Mouse (Mus musculus) forebrain, postnatal 0 days (tissue): ENCODE measurements at regions not wholly inside any gene's neighbourhood (a gene's known extent, or its start where the extent isn't known, plus 50 kb on each side); places are given as distances from the start of the nearest gene placed in this dataset.

Experiments used
- ATAC-seq: fragments of 200-750 bp; cut with Nextera tagmentation; 2 replicates; pipeline ENCODE4 v1.8.0; 2017; ENCODE audit warnings: mild to moderate bottlenecking, moderate library complexity
- DNase-seq: peaks from one replicate; pipeline ENCODE4 v3.0.0-alpha.2; 2015
- H3K27ac ChIP-seq: fragments of 300-500 bp; sonication (generic); 2 replicates; pipeline ENCODE4 v1.5.1; 2014; ENCODE audit warnings: low read depth, mild to moderate bottlenecking, antibody characterized with exemption, low read length, moderate library complexity, mixed read lengths
- H3K27me3 ChIP-seq: fragments of 300-500 bp; sonication (generic); 2 replicates; pipeline ENCODE4 v1.6.1; 2014; ENCODE audit warnings: mild to moderate bottlenecking, low read length, mixed read lengths; ENCODE audit not compliant: insufficient read depth
- H3K36me3 ChIP-seq: fragments of 300-500 bp; sonication (generic); 2 replicates; pipeline ENCODE4 v1.6.1; 2014; ENCODE audit warnings: mild to moderate bottlenecking, moderate library complexity; ENCODE audit not compliant: insufficient read depth
- H3K4me1 ChIP-seq: fragments of 300-500 bp; sonication (generic); 2 replicates; pipeline ENCODE4 v1.6.1; 2014; ENCODE audit warnings: antibody characterized with exemption; ENCODE audit not compliant: insufficient read depth
- H3K4me2 ChIP-seq: fragments of 300-500 bp; sonication (generic); 2 replicates; pipeline ENCODE4 v1.6.1; 2014; ENCODE audit warnings: low read depth, mild to moderate bottlenecking, moderate library complexity
- H3K4me3 ChIP-seq: fragments of 300-500 bp; sonication (generic); 2 replicates; pipeline ENCODE4 v1.5.1; 2014; ENCODE audit warnings: low read depth, low read length, mixed read lengths
- H3K9ac ChIP-seq: fragments of 300-500 bp; sonication (generic); 2 replicates; pipeline ENCODE4 v1.6.1; 2014; ENCODE audit warnings: mild to moderate bottlenecking
- H3K9me3 ChIP-seq: fragments of 300-500 bp; sonication (generic); 2 replicates; pipeline ENCODE4 v1.6.1; 2016; ENCODE audit warnings: low read length
- CTCF ChIP-seq: sonication (generic); IDR thresholded peaks from 2 replicates; pipeline ENCODE4 v1.5.1; 2016; ENCODE audit warnings: antibody characterized with exemption, control low read depth, low read depth
- WGBS: fragments of 180-500 bp; shearing (Covaris S2); extraction: QIAGEN DNeasy Blood & Tissue Kit; methylation state at CpG from one replicate; pipeline ENCODE4 v1.1.7; 2014; 5-methylcytosine and 5-hydroxymethylcytosine counted together
- microRNA-seq, 2 experiments: library from miRNA; unstranded; fragments of <30 nt; microRNA quantifications; one replicate each; pipeline ENCODE4; 2016

GRCm38 (mm10) chr1:46970470-46970869 is 77.8 kb upstream of the Slc39a10 start:
- Histone ChIP-seq H3K4me1 (no peaks in the 10 kb centered on the region), H3K36me3 (no peaks in the 10 kb centered on the region), H3K9me3 (no peaks in the 10 kb centered on the region), H3K9ac (no peak overlapping the region), H3K27me3 (no peaks in the 10 kb centered on the region), H3K4me2 (no peak overlapping the region), H3K27ac (no peak overlapping the region), H3K4me3 (no peak overlapping the region)
- TF ChIP-seq CTCF, result peak; percentile 56
- DNase-seq (peak; percentile 48), ATAC-seq (no peak)
- 21% methylated on average over 3 of the region's 3 CpGs for WGBS

GRCm38 (mm10) chr1:46968361-46968760 is 75.7 kb upstream of the Slc39a10 start:
- H3K9me3 ChIP-seq, result no peaks in the 10 kb centered on the region
- no peaks in the 10 kb centered on the region for H3K4me1 ChIP-seq
- DNase-seq (no peak), ATAC-seq (no peak)
- no peak overlapping the region for H3K27ac ChIP-seq
- WGBS, result 73% methylated on average over 3 of the region's 3 CpGs
- no peaks in the 10 kb centered on the region for H3K36me3 ChIP-seq
- no peak overlapping the region for H3K4me3 ChIP-seq
- no peaks in the 10 kb centered on the region for H3K27me3 ChIP-seq
- no peak for TF ChIP-seq CTCF
- no peak overlapping the region for H3K9ac ChIP-seq
- no peak overlapping the region for H3K4me2 ChIP-seq

GRCm38 (mm10) chr1:46966917-46967266 is 74.2 kb upstream of the Slc39a10 start:
- TF ChIP-seq CTCF, result no peak

DNA sequence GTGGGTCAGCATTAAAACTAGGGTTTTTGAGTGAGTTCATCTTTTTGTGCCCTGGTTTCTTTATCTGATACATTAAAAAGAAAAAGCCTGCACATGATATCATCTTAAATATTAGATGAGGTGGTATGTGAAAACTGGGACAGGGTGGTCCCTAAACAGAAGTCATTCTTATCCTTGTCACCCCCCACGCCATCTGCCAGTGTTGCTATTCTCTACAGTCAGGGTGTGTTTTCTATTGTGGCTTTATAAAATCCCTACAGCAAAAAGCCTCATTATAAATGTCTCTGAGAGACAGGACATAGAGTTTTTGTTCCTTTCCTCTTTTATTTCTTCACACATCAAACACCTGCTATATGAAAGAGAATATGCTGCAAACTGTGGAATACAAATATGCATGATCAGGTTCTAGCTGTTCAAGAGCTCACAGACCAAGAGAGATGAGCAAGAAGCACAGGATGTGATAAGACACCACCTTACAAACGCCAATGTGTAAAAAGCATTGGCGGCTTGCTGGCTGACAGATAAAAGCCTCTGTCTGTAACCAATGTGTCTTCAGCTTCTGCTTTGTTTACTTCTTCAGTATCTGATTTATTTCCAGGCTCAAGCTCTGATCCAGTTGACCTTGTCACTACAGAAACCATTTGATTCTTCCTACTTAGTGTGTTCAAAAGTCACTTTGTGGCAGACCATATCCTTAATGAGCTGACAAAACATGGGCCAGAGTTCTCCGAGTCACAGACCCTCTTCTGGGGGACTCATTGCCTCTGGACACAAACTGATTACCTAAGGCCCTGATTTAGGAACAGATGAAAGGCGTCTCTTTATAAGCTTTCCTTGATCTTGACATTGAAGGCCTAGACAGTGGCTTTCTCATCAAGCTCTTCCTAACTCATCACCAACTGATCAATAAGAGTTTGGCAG is 73.6 kb upstream of the Slc39a10 start:
- H3K4me1 ChIP-seq, result no peaks in the 10 kb centered on the region
- no peak overlapping the region for H3K27ac ChIP-seq
- WGBS, result 58% methylated on average over 5 of the region's 5 CpGs
- no peak overlapping the region for H3K4me3 ChIP-seq
- H3K9me3 ChIP-seq, result no peaks in the 10 kb centered on the region
- no peak overlapping the region for H3K9ac ChIP-seq
- TF ChIP-seq CTCF, result no peak
- H3K27me3 ChIP-seq, result no peaks in the 10 kb centered on the region
- H3K36me3 ChIP-seq, result no peaks in the 10 kb centered on the region
- H3K4me2 ChIP-seq, result no peak overlapping the region
- DNase-seq (no peak), ATAC-seq (no peak)

More at GRCm38 (mm10) chr1:46966917-46967266, 74.2 kb upstream of the Slc39a10 start:
- Histone ChIP-seq H3K9me3 (no peaks in the 10 kb centered on the region), H3K4me3 (no peak overlapping the region), H3K4me1 (no peaks in the 10 kb centered on the region), H3K4me2 (no peak overlapping the region), H3K9ac (no peak overlapping the region), H3K27ac (no peak overlapping the region), H3K36me3 (no peaks in the 10 kb centered on the region), H3K27me3 (no peaks in the 10 kb centered on the region)
- no peak for ATAC-seq
- no peak for DNase-seq
- whole genome bisulfite sequencing, result 53% methylated on average over 3 of the region's 3 CpGs

DNA sequence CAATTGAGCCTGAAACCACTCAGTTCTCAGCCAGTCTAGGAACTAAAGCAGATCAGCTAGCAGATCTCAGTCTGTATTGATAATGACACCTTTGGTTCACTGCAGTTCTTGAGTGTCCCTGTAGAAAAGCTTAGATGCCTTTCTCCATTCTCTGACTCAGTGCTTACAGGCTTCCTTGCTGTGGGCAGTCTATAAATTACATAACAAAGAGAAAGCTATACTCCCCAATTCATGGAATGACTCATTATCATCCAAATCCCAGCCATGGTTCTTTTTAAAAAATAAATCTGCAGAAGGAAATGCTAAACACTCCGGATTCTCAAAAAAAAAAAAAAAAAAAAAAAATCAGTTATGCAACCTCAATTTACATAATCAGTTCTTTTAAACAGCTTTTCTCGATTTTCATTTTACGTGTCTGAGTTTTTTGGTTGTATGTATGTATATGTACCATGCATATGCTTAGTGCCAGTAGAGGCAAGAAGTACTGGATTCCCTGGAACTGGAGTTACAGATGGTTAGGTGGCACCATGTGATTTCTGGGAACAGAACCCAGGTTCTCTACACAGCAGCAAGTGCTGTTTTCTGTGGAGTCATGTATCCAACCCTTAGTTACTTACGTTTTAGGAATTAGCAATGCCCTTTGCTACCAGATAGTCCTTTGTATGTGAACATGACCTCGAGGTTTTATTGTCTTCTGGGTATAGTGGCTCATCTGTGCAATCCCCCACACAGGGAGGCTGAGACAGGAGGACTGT is 71.5 kb upstream of the Slc39a10 start:
- H3K27ac ChIP-seq, result no peak overlapping the region
- TF ChIP-seq CTCF, result no peak
- peak; percentile 55 for ATAC-seq
- no peak for DNase-seq
- H3K9me3 ChIP-seq, result no peaks in the 10 kb centered on the region
- H3K9ac ChIP-seq, result no peak overlapping the region
- H3K27me3 ChIP-seq, result no peaks in the 10 kb centered on the region
- no peaks in the 10 kb centered on the region for H3K36me3 ChIP-seq
- H3K4me1 ChIP-seq, result no peaks in the 10 kb centered on the region
- H3K4me3 ChIP-seq, result no peak overlapping the region
- 68% methylated on average over 5 of the region's 5 CpGs for WGBS
- H3K4me2 ChIP-seq, result no peak overlapping the region

Small RNA genes lying in the stretch of these regions (microRNA-seq; reads per million reads assigned to microRNA genes)
- 0 reads per million in 2 experiments for gene Mir6350
